Mouse (Mus musculus) cerebellum, adult 8-10 months (tissue): ENCODE data around the gene Hspb8.
A peak's percentile ranks its signal among the peaks of the same experiment; 100 is the strongest.

ENCODE experiments used
- DNase-seq: peaks from one replicate; pipeline ENCODE4 v3.0.0; 2022

Hspb8 gene

DNA sequence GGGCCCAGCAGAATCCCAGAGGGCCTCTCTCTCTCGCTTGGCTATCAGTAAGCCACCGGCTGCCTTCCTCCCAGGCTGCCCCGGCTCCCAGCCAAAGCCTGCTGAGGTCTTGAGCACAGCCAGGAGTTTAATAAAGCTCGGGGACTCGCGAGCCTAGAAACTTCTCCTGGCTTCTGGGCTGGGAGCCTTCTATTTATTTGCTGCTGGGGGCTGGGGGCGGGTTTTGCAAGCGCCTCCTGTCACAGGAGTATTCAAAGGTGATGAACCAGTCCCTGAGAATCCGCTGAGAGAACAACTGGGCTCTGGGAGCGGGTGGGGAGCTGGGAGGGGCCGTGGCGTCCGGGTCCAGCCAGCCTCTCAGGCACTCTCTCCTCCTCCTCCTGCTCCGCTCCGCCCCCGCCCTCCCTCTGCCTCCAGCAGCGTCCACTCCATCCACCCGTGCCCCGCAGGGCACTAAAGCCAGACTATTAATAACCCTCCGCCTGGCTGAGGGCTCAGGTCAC lies at the start of gene Hspb8:
Gene Hspb8 (minus strand): TSS at position 166 of the 503 bp plus-strand sequence.
- DNase-seq, result peak; percentile 82

- no peak for DNase-seq
Observed at GRCm38 (mm10) chr5:116461354-116462042, 38.8 kb upstream of the Hspb8 start.

DNA sequence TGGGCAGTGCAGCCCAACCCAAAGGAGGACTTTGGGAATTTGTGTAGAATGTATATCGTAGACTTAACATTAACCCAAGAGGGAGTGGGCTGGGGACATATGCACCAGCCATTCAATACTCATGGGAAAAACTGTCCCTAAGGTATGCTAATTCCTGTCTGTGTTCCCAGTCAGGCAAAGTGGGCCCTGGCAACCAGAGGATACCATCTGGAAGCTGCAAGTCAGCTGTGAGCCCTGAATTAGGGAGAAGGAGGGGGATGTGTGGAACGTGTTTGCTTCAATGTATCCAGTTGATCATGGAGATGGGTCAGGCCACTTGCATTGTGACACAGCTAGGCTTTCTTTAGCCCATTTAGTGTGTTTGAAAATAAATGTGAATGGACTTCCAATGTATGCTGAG lies 37.3 kb upstream of the Hspb8 start:
- no peak for DNase-seq

GRCm38 (mm10) chr5:116457791-116458190 lies 35.1 kb upstream of the Hspb8 start:
- DNase-seq, result no peak

DNA sequence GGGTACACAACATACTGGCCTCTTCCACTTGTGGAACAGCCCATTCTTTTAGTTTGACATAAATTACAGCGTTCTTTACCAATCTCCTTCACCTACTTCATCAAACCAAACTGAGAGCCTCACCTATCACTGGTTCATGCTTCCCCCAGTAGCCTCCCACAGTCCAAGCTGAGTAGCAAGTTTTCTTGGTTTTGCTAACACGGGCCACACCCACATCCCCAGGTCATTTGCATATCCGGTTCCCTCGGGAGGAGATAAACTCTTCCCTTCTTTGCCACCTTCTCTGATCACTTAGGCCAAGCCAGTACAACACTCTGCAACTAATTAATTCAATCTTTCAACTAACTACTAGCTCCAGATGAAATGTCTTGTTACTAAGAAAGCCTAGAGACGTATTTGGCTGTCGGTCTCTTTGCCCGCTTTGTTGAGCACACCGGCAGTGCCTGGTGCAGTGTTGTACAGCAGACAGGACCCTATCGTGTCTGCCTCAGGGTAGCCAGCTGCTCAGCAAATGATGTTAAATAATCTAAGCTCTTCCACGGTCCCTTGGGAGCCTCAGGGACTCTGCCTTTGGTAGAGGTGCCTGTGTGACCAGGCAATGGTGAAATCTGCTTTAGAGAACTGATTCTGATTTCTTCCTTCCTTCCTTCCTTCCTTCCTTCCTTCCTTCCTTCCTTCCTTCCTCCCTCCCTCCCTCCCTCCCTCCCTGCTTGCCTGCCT lies 34.3 kb upstream of the Hspb8 start:
- no peak for DNase-seq

DNA sequence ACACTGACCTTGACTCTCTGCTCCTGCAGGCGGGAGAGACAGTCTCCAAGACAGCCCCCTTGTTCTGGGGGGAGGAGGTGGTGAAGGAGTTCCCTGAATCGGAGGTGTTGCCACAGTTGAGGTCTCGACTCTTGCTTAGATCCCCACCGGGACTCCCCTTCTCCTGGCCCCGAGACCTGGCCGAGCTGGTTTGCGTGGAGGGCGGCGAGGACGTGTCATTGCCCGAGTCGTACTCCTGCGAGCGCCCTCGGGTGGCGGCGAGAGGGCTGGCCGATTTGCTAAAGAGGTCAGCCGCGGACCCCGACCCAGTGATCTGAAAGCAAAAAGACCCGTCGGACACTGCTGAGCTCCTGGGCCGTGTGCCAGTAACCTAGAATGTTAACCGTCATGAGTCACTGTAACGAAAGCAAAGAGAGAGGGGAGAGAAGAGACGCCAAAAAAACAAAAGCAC lies 30.8 kb upstream of the Hspb8 start:
- DNase-seq, result peak; percentile 40

DNA sequence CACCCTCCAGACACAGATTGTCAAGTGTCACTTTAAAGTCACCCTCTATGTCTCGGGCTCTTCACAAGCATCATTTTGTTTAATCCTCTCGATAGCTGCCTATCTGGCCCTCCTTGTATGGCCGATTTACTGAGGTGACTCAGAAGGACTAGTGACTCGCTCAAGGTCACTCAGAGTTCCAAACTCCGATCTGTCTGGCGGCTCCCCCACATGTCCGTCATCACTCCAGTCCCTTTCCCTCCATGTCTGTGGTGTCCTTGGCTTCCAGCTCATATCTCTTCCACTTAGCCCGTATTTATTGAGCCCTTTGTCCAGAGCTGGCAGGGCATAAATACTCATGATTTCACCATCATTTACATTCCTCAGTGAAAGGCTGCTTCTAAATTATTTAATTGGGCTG lies 28.2 kb upstream of the Hspb8 start:
- DNase-seq, result no peak

- no peak for DNase-seq
Observed at GRCm38 (mm10) chr5:116449522-116450225, 27.0 kb upstream of the Hspb8 start.

GRCm38 (mm10) chr5:116448409-116449191 lies 25.9 kb upstream of the Hspb8 start:
- DNase-seq, result no peak

GRCm38 (mm10) chr5:116447821-116448350 lies 25.2 kb upstream of the Hspb8 start:
- DNase-seq, result no peak

- DNase-seq, result no peak
Observed at GRCm38 (mm10) chr5:116446552-116446951, 23.9 kb upstream of the Hspb8 start.

GRCm38 (mm10) chr5:116445634-116446367 lies 23.1 kb upstream of the Hspb8 start:
- no peak for DNase-seq

GRCm38 (mm10) chr5:116444517-116444916 lies 21.9 kb upstream of the Hspb8 start:
- peak; percentile 51 for DNase-seq

DNA sequence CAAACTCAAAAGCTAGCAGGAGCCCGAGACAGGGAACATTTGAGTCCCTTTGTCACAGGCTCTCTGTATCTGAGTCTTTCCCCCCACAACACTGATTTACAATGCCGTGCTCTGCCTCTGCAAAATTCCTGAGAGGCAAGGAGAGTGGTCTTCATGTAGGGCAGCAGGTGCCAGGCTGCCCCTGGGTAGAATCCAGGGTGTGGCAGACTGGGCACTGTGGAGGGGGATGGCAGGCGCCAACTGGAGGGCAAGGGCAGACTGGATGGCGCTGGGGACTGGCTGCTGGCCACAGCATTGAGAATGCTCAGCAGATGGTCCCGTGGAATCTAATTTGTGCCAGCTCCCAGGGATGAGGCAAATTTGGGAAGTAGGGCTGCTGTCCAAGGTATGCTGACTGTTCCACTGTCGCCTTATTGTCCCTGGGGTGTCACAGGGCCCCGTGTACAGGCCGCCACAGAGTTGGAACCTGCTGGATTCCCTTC lies 20.8 kb upstream of the Hspb8 start:
- DNase-seq, result peak; percentile 94

- DNase-seq, result peak; percentile 31
Observed at GRCm38 (mm10) chr5:116442697-116443458, 20.2 kb upstream of the Hspb8 start.

GRCm38 (mm10) chr5:116440251-116440650 lies 17.6 kb upstream of the Hspb8 start:
- DNase-seq, result no peak

DNA sequence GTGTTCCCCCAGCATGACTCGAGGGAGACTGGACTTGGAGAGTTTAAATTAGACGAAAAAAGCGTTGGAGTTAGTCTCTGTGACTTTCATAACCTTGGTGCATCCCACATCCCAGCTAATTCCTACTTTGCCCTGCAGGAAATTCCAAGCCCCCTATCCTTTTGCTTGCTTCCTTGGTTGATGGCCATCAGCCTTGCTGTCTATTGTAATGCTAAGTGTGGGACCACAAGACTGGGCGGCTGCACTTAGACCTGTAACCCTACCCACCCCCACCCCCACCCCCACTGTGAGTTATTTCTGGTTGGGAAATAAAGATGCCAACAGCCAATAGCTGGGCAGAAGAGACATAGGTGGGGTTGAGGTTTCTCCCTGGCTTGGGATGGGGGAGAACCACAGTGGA lies 15.7 kb upstream of the Hspb8 start:
- no peak for DNase-seq

- no peak for DNase-seq
Observed at GRCm38 (mm10) chr5:116436117-116436516, 13.5 kb upstream of the Hspb8 start.

GRCm38 (mm10) chr5:116434976-116435850 lies 12.5 kb upstream of the Hspb8 start:
- DNase-seq, result no peak

- no peak for DNase-seq
Observed at GRCm38 (mm10) chr5:116432871-116433270, 10.2 kb upstream of the Hspb8 start.
